Mouse (Mus musculus) forebrain, postnatal 0 days (tissue): Measurements from ENCODE around the gene Llgl2. TPM values are rescaled to one million over a fixed set of nuclear protein-coding genes. Genes with fewer than 3 reads are reported as not detected.
A peak's percentile ranks its signal among the peaks of the same experiment; 100 is the strongest.

Source experiments
- ATAC-seq: fragments of 200-750 bp; cut with Nextera tagmentation; 2 replicates; pipeline ENCODE4 v1.8.0; 2017; ENCODE audit warnings: mild to moderate bottlenecking, moderate library complexity
- DNase-seq: peaks from one replicate; pipeline ENCODE4 v3.0.0-alpha.2; 2015
- H3K27ac ChIP-seq: fragments of 300-500 bp; sonication (generic); 2 replicates; pipeline ENCODE4 v1.5.1; 2014; ENCODE audit warnings: low read depth, mild to moderate bottlenecking, antibody characterized with exemption, low read length, moderate library complexity, mixed read lengths
- H3K27me3 ChIP-seq: fragments of 300-500 bp; sonication (generic); 2 replicates; pipeline ENCODE4 v1.6.1; 2014; ENCODE audit warnings: mild to moderate bottlenecking, low read length, mixed read lengths; ENCODE audit not compliant: insufficient read depth
- H3K36me3 ChIP-seq: fragments of 300-500 bp; sonication (generic); 2 replicates; pipeline ENCODE4 v1.6.1; 2014; ENCODE audit warnings: mild to moderate bottlenecking, moderate library complexity; ENCODE audit not compliant: insufficient read depth
- H3K4me1 ChIP-seq: fragments of 300-500 bp; sonication (generic); 2 replicates; pipeline ENCODE4 v1.6.1; 2014; ENCODE audit warnings: antibody characterized with exemption; ENCODE audit not compliant: insufficient read depth
- H3K4me2 ChIP-seq: fragments of 300-500 bp; sonication (generic); 2 replicates; pipeline ENCODE4 v1.6.1; 2014; ENCODE audit warnings: low read depth, mild to moderate bottlenecking, moderate library complexity
- H3K4me3 ChIP-seq: fragments of 300-500 bp; sonication (generic); 2 replicates; pipeline ENCODE4 v1.5.1; 2014; ENCODE audit warnings: low read depth, low read length, mixed read lengths
- H3K9ac ChIP-seq: fragments of 300-500 bp; sonication (generic); 2 replicates; pipeline ENCODE4 v1.6.1; 2014; ENCODE audit warnings: mild to moderate bottlenecking
- H3K9me3 ChIP-seq: fragments of 300-500 bp; sonication (generic); 2 replicates; pipeline ENCODE4 v1.6.1; 2016; ENCODE audit warnings: low read length
- CTCF ChIP-seq: sonication (generic); IDR thresholded peaks from 2 replicates; pipeline ENCODE4 v1.5.1; 2016; ENCODE audit warnings: antibody characterized with exemption, control low read depth, low read depth
- WGBS: fragments of 180-500 bp; shearing (Covaris S2); extraction: QIAGEN DNeasy Blood & Tissue Kit; methylation state at CpG from one replicate; pipeline ENCODE4 v1.1.7; 2014; 5-methylcytosine and 5-hydroxymethylcytosine counted together
- polyA plus RNA-seq: library from polyadenylated mRNA; unstranded; fragments of >200 nt; fragmentation: Nextera tagmentation; extraction: Ambion mirVana; gene quantifications from 2 replicates; pipeline ENCODE4 v1.2.1, GENCODE M21; 2015
- total RNA-seq: library from RNA; depleted of rRNA; stranded (reverse); fragments of >200 nt; gene quantifications from 2 replicates; pipeline ENCODE4 v1.2.3, GENCODE M21; 2014

Llgl2 gene
- total and polyA plus RNA-seq, 2 experiments from 2014 or later: 1.1 to 4.0 TPM

DNA sequence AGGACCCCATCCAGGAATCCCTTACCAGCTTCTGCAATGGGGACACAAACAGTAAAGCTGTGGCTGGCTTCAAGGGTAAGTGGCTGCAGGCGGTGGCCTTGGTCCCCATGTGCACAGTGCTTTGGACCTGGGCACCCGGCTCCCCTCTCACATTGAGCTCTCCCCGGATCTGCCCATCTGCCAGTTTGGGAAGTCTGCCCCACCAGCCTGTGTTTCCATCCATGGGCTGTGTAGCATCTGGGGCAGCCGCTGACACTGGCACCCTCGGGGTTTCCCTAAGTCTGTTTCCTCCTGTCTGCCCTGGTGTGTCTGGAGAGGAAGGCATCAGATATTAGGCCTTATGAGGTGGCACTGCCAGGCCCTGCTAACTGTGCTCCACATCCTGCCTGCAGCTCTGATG, 64.2 kb downstream of the Llgl2 start:
- H3K27ac ChIP-seq: no peak overlapping the region
- no peaks in the 10 kb centered on the region for H3K27me3 ChIP-seq
- no peaks in the 10 kb centered on the region for H3K9me3 ChIP-seq
- no peaks in the 10 kb centered on the region for H3K4me1 ChIP-seq
- ATAC-seq (0 out of 2 replicates have a peak, but pooled peaks have one; percentile 43), DNase-seq (peak; percentile 17)
- H3K36me3 ChIP-seq: no peaks in the 10 kb centered on the region; the same call in 1 of the 2 replicates
- no peak for TF ChIP-seq CTCF
- no peak overlapping the region for H3K4me2 ChIP-seq
- H3K9ac ChIP-seq: no peak overlapping the region
- WGBS: 65% methylated on average over 5 of the region's 5 CpGs
- H3K4me3 ChIP-seq: no peak overlapping the region

DNA sequence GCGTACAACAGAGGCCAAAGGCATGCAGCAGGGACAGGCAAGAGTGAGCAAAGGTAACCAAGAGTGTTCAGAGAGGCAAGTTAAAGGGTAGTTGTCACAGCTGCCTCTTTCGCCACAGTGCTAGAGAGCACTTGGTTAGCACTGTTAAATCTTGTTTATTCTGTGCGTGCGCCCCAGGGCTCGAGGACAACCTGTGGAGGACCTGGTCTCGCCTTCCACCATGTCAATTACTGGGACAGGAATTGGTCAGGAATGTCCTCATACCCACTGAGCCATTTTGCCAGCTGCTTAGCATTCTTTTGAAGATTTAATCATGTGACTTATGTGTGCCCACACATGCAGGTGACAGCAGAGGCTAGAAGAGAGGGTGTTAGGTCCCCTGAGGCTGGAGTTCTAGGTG, 65.3 kb downstream of the Llgl2 start:
- H3K9me3 ChIP-seq: no peaks in the 10 kb centered on the region
- H3K4me1 ChIP-seq: no peaks in the 10 kb centered on the region
- no peak for TF ChIP-seq CTCF
- peaks cover 5% of the 10 kb centered on the region for H3K36me3 ChIP-seq
- no peak for DNase-seq
- no peak overlapping the region for H3K4me3 ChIP-seq
- H3K27ac ChIP-seq: no peak overlapping the region
- WGBS: 86% methylated on average over 6 of the region's 6 CpGs
- H3K27me3 ChIP-seq: no peaks in the 10 kb centered on the region
- H3K9ac ChIP-seq: no peak overlapping the region
- no peak for ATAC-seq
- H3K4me2 ChIP-seq: no peak overlapping the region

DNA sequence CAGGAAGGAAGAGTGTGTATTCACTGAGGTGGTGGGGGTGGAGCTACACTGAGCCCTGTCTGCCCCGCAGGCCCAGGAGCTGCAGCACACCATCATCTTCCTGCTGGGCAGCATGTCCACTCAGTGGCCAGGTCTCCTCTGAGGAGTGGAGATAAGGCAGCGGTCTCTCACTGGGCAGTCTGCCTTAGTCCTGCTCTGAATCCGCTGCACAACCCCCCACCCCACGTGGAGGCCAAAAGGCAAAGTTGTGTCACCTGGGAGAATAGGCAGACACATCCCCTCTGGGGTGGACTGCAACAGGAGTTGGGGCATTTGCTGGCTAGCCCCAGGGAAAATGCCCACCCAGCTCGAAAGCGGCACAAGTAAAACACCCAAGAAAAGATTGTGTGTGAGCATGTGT, 68.4 kb downstream of the Llgl2 start:
- Histone ChIP-seq H3K4me1 (no peaks in the 10 kb centered on the region), H3K9ac (no peak overlapping the region), H3K27ac (no peak overlapping the region), H3K4me2 (no peak overlapping the region), H3K4me3 (no peak overlapping the region), H3K9me3 (no peaks in the 10 kb centered on the region), H3K27me3 (no peaks in the 10 kb centered on the region), H3K36me3 (peaks cover 10% of the 10 kb centered on the region)
- no peak for ATAC-seq
- no peak for TF ChIP-seq CTCF
- no peak for DNase-seq
- WGBS: 58% methylated on average over 6 of the region's 6 CpGs

DNA sequence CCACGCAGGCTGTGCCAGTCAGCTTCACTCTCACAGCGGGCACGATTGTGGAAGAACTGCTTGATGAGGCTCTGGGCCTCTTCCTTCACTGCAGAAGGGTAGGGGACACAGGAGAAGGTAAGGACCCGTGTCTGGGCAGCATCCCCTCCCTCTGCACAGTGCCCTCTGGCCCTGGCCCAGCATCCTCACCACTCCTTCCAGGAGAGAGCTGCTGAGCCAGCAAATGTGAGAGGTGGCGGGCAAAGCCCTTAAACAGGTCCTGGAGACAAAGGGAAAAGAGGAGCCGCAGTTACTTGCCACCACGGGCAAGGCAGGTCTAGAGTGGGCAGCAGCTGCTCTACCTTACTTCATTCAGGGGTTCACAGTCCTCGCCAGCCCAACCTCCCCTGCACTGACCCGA, 69.2 kb downstream of the Llgl2 start:
- Histone ChIP-seq H3K9me3 (no peaks in the 10 kb centered on the region), H3K4me2 (no peak overlapping the region), H3K4me1 (no peaks in the 10 kb centered on the region), H3K27ac (no peak overlapping the region), H3K36me3 (peaks cover 10% of the 10 kb centered on the region), H3K27me3 (no peaks in the 10 kb centered on the region), H3K9ac (no peak overlapping the region), H3K4me3 (no peak overlapping the region)
- no peak for DNase-seq
- TF ChIP-seq CTCF: no peak
- ATAC-seq: no peak
- 86% methylated on average over 9 of the region's 9 CpGs for WGBS

DNA sequence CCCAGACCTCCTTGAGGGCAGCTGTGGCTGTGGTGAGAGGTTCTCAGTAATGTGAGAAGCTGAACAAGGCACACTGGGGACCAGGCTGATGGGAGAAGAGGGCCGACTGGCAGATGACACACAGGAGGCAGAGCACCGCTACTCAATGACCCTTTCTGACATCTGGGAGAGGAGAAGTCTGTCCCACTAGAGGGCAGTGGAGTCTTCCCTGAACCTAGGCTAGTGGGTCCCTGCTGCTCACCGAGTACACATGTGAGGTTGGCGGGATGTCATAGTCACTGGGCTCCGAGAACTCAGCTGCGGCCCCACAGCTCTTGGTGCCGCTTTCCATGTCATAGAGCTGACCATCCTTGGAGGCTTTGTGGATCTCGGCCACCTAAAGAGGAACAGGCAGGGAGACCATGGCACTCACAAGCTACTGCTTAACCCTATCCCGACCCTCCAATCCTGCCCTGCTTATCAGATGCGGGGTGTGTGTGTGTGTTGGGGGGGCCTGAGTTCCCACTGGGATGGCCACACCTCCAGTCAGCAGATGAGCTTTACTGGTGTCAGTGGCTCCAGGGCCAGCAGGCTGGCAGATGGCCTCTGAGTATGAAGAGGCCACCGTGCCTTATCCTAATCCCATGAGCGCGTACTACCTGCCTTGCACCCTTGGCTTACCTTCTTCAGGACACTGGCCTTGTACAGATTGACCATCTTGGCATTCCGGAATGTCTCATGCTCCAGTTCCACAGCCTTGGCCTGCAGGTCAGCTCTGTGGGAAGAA, 71.1 kb downstream of the Llgl2 start:
- DNase-seq (peak; percentile 6), ATAC-seq (no peak)
- peak; percentile 39 for TF ChIP-seq CTCF
- Histone ChIP-seq H3K4me1 (no peaks in the 10 kb centered on the region), H3K27ac (no peak overlapping the region), H3K9ac (no peak overlapping the region), H3K4me3 (no peak overlapping the region), H3K9me3 (no peaks in the 10 kb centered on the region), H3K27me3 (no peaks in the 10 kb centered on the region), H3K4me2 (no peak overlapping the region), H3K36me3 (peaks cover 10% of the 10 kb centered on the region)
- WGBS: 78% methylated on average over 14 of the region's 14 CpGs

DNA sequence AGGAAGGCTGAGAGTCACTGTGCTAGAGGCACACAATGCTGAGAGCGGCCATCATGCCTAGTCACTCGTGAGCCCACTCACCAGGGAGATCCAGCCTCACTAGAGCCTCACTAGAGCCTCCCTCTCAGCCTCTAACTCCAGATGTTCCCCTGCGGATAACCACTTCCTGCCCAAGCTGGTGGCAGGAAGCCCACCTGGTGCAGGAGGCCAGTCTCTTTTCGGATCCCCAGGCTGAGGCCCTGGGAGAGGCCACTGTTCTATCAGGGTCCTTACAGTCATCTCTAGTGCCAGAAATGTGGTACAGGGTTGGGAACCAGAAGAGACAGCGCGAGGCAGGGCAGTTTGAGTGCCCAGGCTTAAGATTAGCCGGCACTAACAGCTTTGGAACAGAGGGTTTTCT, 74.6 kb downstream of the Llgl2 start:
- Histone ChIP-seq H3K9me3 (no peaks in the 10 kb centered on the region), H3K4me1 (no peaks in the 10 kb centered on the region), H3K4me3 (no peak overlapping the region), H3K36me3 (peaks cover 9% of the 10 kb centered on the region), H3K4me2 (no peak overlapping the region), H3K27me3 (no peaks in the 10 kb centered on the region), H3K9ac (no peak overlapping the region), H3K27ac (no peak overlapping the region)
- 82% methylated on average over 7 of the region's 7 CpGs for WGBS
- no peak for TF ChIP-seq CTCF
- no peak for DNase-seq
- no peak for ATAC-seq

DNA sequence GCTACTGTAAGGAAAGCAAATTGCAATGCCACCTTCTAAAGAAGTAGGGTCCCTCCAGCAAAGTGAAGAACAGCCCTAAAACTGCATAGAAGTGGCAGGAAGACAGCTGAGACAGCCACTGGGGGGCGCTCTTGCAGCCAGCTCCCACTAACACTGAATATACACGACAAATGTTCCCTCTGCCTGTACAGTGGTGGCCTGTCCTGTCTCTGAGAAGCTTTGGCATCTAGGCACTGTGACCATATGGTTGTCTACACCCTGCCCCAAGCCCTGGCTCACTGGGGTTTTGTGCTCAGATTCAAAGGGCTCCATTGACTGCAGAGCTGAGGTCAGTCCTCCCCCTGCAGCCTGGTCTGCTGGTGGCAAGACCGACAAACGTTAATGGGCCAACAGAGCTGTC, 75.0 kb downstream of the Llgl2 start:
- Histone ChIP-seq H3K4me1 (no peaks in the 10 kb centered on the region), H3K9me3 (no peaks in the 10 kb centered on the region), H3K4me3 (no peak overlapping the region), H3K27ac (no peak overlapping the region), H3K36me3 (0 out of 2 replicates have a peak, but pooled peaks cover 5% of the 10 kb centered on the region), H3K4me2 (no peak overlapping the region), H3K9ac (no peak overlapping the region), H3K27me3 (no peaks in the 10 kb centered on the region)
- peak; percentile 59 for TF ChIP-seq CTCF
- DNase-seq: peak; percentile 30
- peak; percentile 88 for ATAC-seq
- 16% methylated on average over 4 of the region's 4 CpGs for WGBS
